In genomic region chr12:54407301-54407896, GRCm38 (mm10) we compare ENCODE assay signal across 21 mouse cellular contexts.
DNase-seq lines count a peak whose midpoint lies in the region; ATAC-seq and TF ChIP-seq lines count a peak whose summit lies in the region.
"Had no signal": no experiment of that assay in that cellular context is flagged by ENCODE, and none has a peak within 500 bp of the region (broad histone marks: within the 10 kb centered on the region; RNA-seq: fewer than 3 reads in every experiment).

No protein-coding gene starts in this region.

- no peak for TF ChIP-seq POLR2A in brain, embryonic 14.5 days (IDR thresholded peaks at IDR 0.05; ENCODE audit: borderline replicate concordance, extremely low read depth, insufficient read depth, insufficient read length, poor library complexity, severe bottlenecking)

- 39% methylated on average over 6 of the region's 6 CpGs for WGBS in embryonic facial prominence, embryonic 14.5 days
- WGBS in embryonic facial prominence, embryonic 10.5 days, result 74% methylated on average over 6 of the region's 6 CpGs
- whole genome bisulfite sequencing in midbrain, embryonic 11.5 days, result 69% methylated on average over 6 of the region's 6 CpGs
- 56% methylated on average over 6 of the region's 6 CpGs for WGBS in midbrain, embryonic 14.5 days

- no peak overlapping the region for H3K9ac ChIP-seq in embryonic facial prominence, embryonic 14.5 days (ENCODE audit: low read depth, low read length)
- no peak overlapping the region for H3K9ac ChIP-seq in midbrain, embryonic 11.5 days (ENCODE audit: low read length)
- H3K9ac ChIP-seq in midbrain, embryonic 14.5 days (replicated peaks; ENCODE audit: low read length), result no peak overlapping the region
- H3K9ac ChIP-seq: embryonic facial prominence, embryonic 12.5 days; forebrain, embryonic 13.5 days; heart, embryonic 13.5 days; hindbrain, embryonic 12.5 days had no signal

- no peak overlapping the region for H3K4me3 ChIP-seq in embryonic facial prominence, embryonic 14.5 days (ENCODE audit: low read depth, low read length)
- H3K4me3 ChIP-seq in embryonic facial prominence, embryonic 10.5 days, result no peak overlapping the region
- no peak overlapping the region for H3K4me3 ChIP-seq in midbrain, embryonic 11.5 days (ENCODE audit: low read depth, low read length)
- H3K4me3 ChIP-seq in midbrain, embryonic 14.5 days (replicated peaks; ENCODE audit: low read depth, low read length), result no peak overlapping the region
- H3K4me3 ChIP-seq: embryonic facial prominence, embryonic 12.5 days; forebrain, embryonic 13.5 days; heart, adult 2 months; heart, embryonic 13.5 days; hindbrain, embryonic 12.5 days had no signal

- DNase-seq in embryonic facial prominence, embryonic 14.5 days (ENCODE audit: low spot score), result peak; percentile 14
- no peak for DNase-seq in embryonic facial prominence, embryonic 10.5 days (ENCODE audit: low spot score)
- peak; percentile 45 for DNase-seq in midbrain, embryonic 11.5 days (ENCODE audit: low spot score, missing footprints)
- DNase-seq in midbrain, embryonic 14.5 days, result no peak
- peak; percentile 51 for DNase-seq in brain, embryonic 14.5 days (ENCODE audit: low read depth)
- no peak for DNase-seq in kidney, postnatal 14 days
- DNase-seq in spleen, adult 12 weeks (ENCODE audit: low spot score), result no peak
- DNase-seq in T-cell, adult 2 months (ENCODE audit: low spot score), result no peak
- DNase-seq: adrenal gland, postnatal 10 days; cerebellum, adult 2 months; cerebellum, postnatal 10 days; embryo, embryonic 11 days; gastrocnemius, postnatal 36 days; heart, adult 2 months; heart, postnatal 36 days; kidney, adult 11 months had no signal

- no peaks in the 10 kb centered on the region for H3K9me3 ChIP-seq in embryonic facial prominence, embryonic 14.5 days (ENCODE audit: control insufficient read depth, low read length)
- no peaks in the 10 kb centered on the region for H3K9me3 ChIP-seq in embryonic facial prominence, embryonic 10.5 days
- H3K9me3 ChIP-seq in midbrain, embryonic 11.5 days (ENCODE audit: control insufficient read depth, low read length), result no peaks in the 10 kb centered on the region
- H3K9me3 ChIP-seq in midbrain, embryonic 14.5 days (ENCODE audit: control insufficient read depth, low read length), result no peaks in the 10 kb centered on the region
- H3K9me3 ChIP-seq: embryonic facial prominence, embryonic 12.5 days; forebrain, embryonic 13.5 days; heart, embryonic 13.5 days; hindbrain, embryonic 12.5 days had no signal

- no peak overlapping the region for H3K27ac ChIP-seq in embryonic facial prominence, embryonic 14.5 days (replicated peaks; ENCODE audit: low read depth, low read length)
- H3K27ac ChIP-seq in embryonic facial prominence, embryonic 10.5 days (replicated peaks), result no peak overlapping the region
- H3K27ac ChIP-seq in midbrain, embryonic 11.5 days (ENCODE audit: low read depth, low read length), result no peak overlapping the region
- H3K27ac ChIP-seq in midbrain, embryonic 14.5 days (replicated peaks; ENCODE audit: low read depth, low read length), result no peak overlapping the region
- H3K27ac ChIP-seq: embryonic facial prominence, embryonic 12.5 days; forebrain, embryonic 13.5 days; heart, adult 2 months; heart, embryonic 13.5 days; hindbrain, embryonic 12.5 days; hindbrain, postnatal 0 days had no signal

- no peak for ATAC-seq in embryonic facial prominence, embryonic 14.5 days (ENCODE audit: low read depth)
- ATAC-seq in midbrain, embryonic 11.5 days (ENCODE audit: low FRiP score), result no peak
- ATAC-seq in midbrain, embryonic 14.5 days (ENCODE audit: low FRiP score, low TSS enrichment), result no peak
- ATAC-seq: forebrain, embryonic 13.5 days; hindbrain, postnatal 0 days had no signal

- H3K4me2 ChIP-seq in embryonic facial prominence, embryonic 14.5 days (ENCODE audit: low read depth, low read length), result no peak overlapping the region
- H3K4me2 ChIP-seq in midbrain, embryonic 11.5 days, result no peak overlapping the region
- H3K4me2 ChIP-seq in midbrain, embryonic 14.5 days (ENCODE audit: low read length), result no peak overlapping the region
- H3K4me2 ChIP-seq: embryonic facial prominence, embryonic 12.5 days; forebrain, embryonic 13.5 days; heart, embryonic 13.5 days; hindbrain, embryonic 12.5 days had no signal

- no peak for TF ChIP-seq CTCF in brain, embryonic 14.5 days (IDR thresholded peaks at IDR 0.05; ENCODE audit: borderline replicate concordance, extremely low read depth, insufficient read depth, insufficient read length)

- no peaks in the 10 kb centered on the region for H3K27me3 ChIP-seq in embryonic facial prominence, embryonic 14.5 days (replicated peaks; ENCODE audit: control insufficient read depth, insufficient read depth, low read length)
- no peaks in the 10 kb centered on the region for H3K27me3 ChIP-seq in embryonic facial prominence, embryonic 10.5 days (replicated peaks; ENCODE audit: low read depth, poor library complexity, severe bottlenecking)
- no peaks in the 10 kb centered on the region for H3K27me3 ChIP-seq in midbrain, embryonic 11.5 days (ENCODE audit: control insufficient read depth, insufficient read depth, low read length)
- no peaks in the 10 kb centered on the region for H3K27me3 ChIP-seq in midbrain, embryonic 14.5 days (ENCODE audit: control insufficient read depth, insufficient read depth, low read length)
- H3K27me3 ChIP-seq: embryonic facial prominence, embryonic 12.5 days; forebrain, embryonic 13.5 days; heart, embryonic 13.5 days; hindbrain, embryonic 12.5 days had no signal

- H3K4me1 ChIP-seq in embryonic facial prominence, embryonic 14.5 days (ENCODE audit: control insufficient read depth, insufficient read depth, low read length), result peaks cover 6% of the 10 kb centered on the region; the same call in 1 of the 2 replicates
- H3K4me1 ChIP-seq in embryonic facial prominence, embryonic 10.5 days, result peaks cover 7% of the 10 kb centered on the region; the same call in 1 of the 2 replicates
- H3K4me1 ChIP-seq in midbrain, embryonic 11.5 days (ENCODE audit: control insufficient read depth, insufficient read depth, low read length), result peaks cover 7% of the 10 kb centered on the region; the same call in 1 of the 2 replicates
- no peaks in the 10 kb centered on the region for H3K4me1 ChIP-seq in midbrain, embryonic 14.5 days (ENCODE audit: control insufficient read depth, insufficient read depth, low read length)

- H3K36me3 ChIP-seq in embryonic facial prominence, embryonic 14.5 days (ENCODE audit: control insufficient read depth, insufficient read depth, low read length), result no peaks in the 10 kb centered on the region
- no peaks in the 10 kb centered on the region for H3K36me3 ChIP-seq in embryonic facial prominence, embryonic 10.5 days (replicated peaks)
- H3K36me3 ChIP-seq in midbrain, embryonic 11.5 days (ENCODE audit: control insufficient read depth, insufficient read depth, low read length), result no peaks in the 10 kb centered on the region
- no peaks in the 10 kb centered on the region for H3K36me3 ChIP-seq in midbrain, embryonic 14.5 days (ENCODE audit: control insufficient read depth, insufficient read depth, low read length)
- H3K36me3 ChIP-seq: embryonic facial prominence, embryonic 12.5 days; heart, embryonic 13.5 days; hindbrain, embryonic 12.5 days had no signal

Comparison
In these comparisons a context has a peak if more than half of its experiments do, and no peak if none do; other contexts are left out.
1. DNase-seq: peak in embryonic facial prominence, embryonic 14.5 days (single experiment), midbrain, embryonic 11.5 days (single experiment) and brain, embryonic 14.5 days (single experiment); none in embryonic facial prominence, embryonic 10.5 days (single experiment), midbrain, embryonic 14.5 days (single experiment), kidney, postnatal 14 days (single experiment), spleen, adult 12 weeks (single experiment) and T-cell, adult 2 months (single experiment).